Mouse (Mus musculus) midbrain, embryonic 16.5 days (tissue): ENCODE data around the gene Gpr35. TPM values are rescaled to one million over a fixed set of nuclear protein-coding genes. Genes with fewer than 3 reads are reported as not detected.

Experiments used
- ATAC-seq: fragments of 200-750 bp; cut with Nextera tagmentation; 2 replicates; pipeline ENCODE4 v1.8.0; 2017; ENCODE audit warnings: moderate TSS enrichment
- H3K27ac ChIP-seq: fragments of 300-500 bp; sonication (generic); 2 replicates; pipeline ENCODE4 v1.5.1; 2014; ENCODE audit warnings: mild to moderate bottlenecking, low read length, mixed read lengths
- H3K27me3 ChIP-seq: fragments of 300-500 bp; sonication (generic); 2 replicates; pipeline ENCODE4 v1.6.1; 2014; ENCODE audit warnings: low read depth, low read length, mixed read lengths; ENCODE audit not compliant: control insufficient read depth, insufficient read depth
- H3K36me3 ChIP-seq: fragments of 300-500 bp; sonication (generic); 2 replicates; pipeline ENCODE4 v1.6.1; 2014; ENCODE audit warnings: mild to moderate bottlenecking, low read length, moderate library complexity, mixed read lengths; ENCODE audit not compliant: control insufficient read depth, insufficient read depth
- H3K4me1 ChIP-seq: fragments of 300-500 bp; sonication (generic); 2 replicates; pipeline ENCODE4 v1.6.1; 2014; ENCODE audit warnings: mild to moderate bottlenecking, low read length, mixed read lengths; ENCODE audit not compliant: control insufficient read depth, insufficient read depth
- H3K4me2 ChIP-seq: fragments of 300-500 bp; sonication (generic); 2 replicates; pipeline ENCODE4 v1.6.1; 2014; ENCODE audit warnings: mild to moderate bottlenecking, low read length, mixed read lengths
- H3K4me3 ChIP-seq: fragments of 300-500 bp; sonication (generic); 2 replicates; pipeline ENCODE4 v1.5.1; 2014; ENCODE audit warnings: low read depth, mild to moderate bottlenecking, low read length, moderate library complexity, mixed read lengths
- H3K9ac ChIP-seq: fragments of 300-500 bp; sonication (generic); 2 replicates; pipeline ENCODE4 v1.6.1; 2014; ENCODE audit warnings: low read depth, low read length, mixed read lengths
- H3K9me3 ChIP-seq: fragments of 300-500 bp; sonication (generic); replicated peaks from 2 replicates; pipeline ENCODE4 v1.6.1; 2014; ENCODE audit warnings: mild to moderate bottlenecking, low read length, mixed read lengths; ENCODE audit not compliant: control insufficient read depth, poor library complexity, severe bottlenecking
- WGBS: fragments of 180-500 bp; shearing (Covaris S2); extraction: QIAGEN DNeasy Blood & Tissue Kit; methylation state at CpG from one replicate; pipeline ENCODE4 v1.1.7; 2014; 5-methylcytosine and 5-hydroxymethylcytosine counted together
- polyA plus RNA-seq: library from polyadenylated mRNA; unstranded; fragments of >200 nt; fragmentation: Nextera tagmentation; extraction: Ambion mirVana; gene quantifications from 2 replicates; pipeline ENCODE4 v1.2.1, GENCODE M21; 2015

Gene Gpr35
- polyA plus RNA-seq, 1 experiment from 2014 or later = 0.18 TPM

- no peaks in the 10 kb centered on the region for H3K4me1 ChIP-seq
- no peak overlapping the region for H3K4me3 ChIP-seq
- no peaks in the 10 kb centered on the region for H3K9me3 ChIP-seq
- H3K4me2 ChIP-seq = no peak overlapping the region
- peak; percentile 50 for ATAC-seq
- H3K9ac ChIP-seq = no peak overlapping the region
- no peak overlapping the region for H3K27ac ChIP-seq
- H3K27me3 ChIP-seq = no peaks in the 10 kb centered on the region
- H3K36me3 ChIP-seq = peaks cover 17% of the 10 kb centered on the region
Observed at GRCm38 (mm10) chr1:93014460-93014859, 63.8 kb downstream of the Gpr35 start.

GRCm38 (mm10) chr1:93015136-93015535, 64.5 kb downstream of the Gpr35 start:
- WGBS = 59% methylated on average over 2 of the region's 2 CpGs
- H3K36me3 ChIP-seq = peaks cover 22% of the 10 kb centered on the region
- H3K9me3 ChIP-seq = no peaks in the 10 kb centered on the region
- no peaks in the 10 kb centered on the region for H3K27me3 ChIP-seq
- no peaks in the 10 kb centered on the region for H3K4me1 ChIP-seq
- no peak overlapping the region for H3K27ac ChIP-seq
- H3K4me3 ChIP-seq = no peak overlapping the region
- H3K9ac ChIP-seq = no peak overlapping the region
- H3K4me2 ChIP-seq = no peak overlapping the region
- no peak for ATAC-seq

GRCm38 (mm10) chr1:93018716-93019115, 68.1 kb downstream of the Gpr35 start:
- ATAC-seq = no peak
- no peaks in the 10 kb centered on the region for H3K9me3 ChIP-seq
- H3K27ac ChIP-seq = no peak overlapping the region
- H3K36me3 ChIP-seq = peaks cover 45% of the 10 kb centered on the region
- no peak overlapping the region for H3K4me2 ChIP-seq
- WGBS = 91% methylated on average over 10 of the region's 10 CpGs
- no peak overlapping the region for H3K9ac ChIP-seq
- no peaks in the 10 kb centered on the region for H3K4me1 ChIP-seq
- H3K4me3 ChIP-seq = no peak overlapping the region
- no peaks in the 10 kb centered on the region for H3K27me3 ChIP-seq

DNA sequence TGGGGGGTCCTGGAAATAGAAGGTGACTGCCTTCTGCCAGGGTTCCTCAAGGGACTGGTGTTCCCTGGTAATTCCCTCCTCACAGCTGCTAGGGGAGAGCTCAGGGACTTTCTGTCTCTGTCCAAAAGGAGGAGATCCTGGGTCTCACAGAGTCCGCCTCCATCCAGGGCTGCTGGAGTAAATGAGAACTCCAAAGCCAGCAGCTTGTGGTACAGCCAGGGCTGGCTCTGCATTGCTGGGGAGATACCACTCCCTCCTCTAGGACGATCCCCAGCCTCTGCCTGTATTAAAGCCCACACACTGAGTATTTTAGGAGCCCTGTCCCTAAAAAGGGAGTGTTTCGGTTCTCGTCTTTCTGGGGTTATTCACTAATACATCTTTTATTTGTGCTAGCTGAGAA, 69.9 kb downstream of the Gpr35 start:
- Histone ChIP-seq H3K27ac (no peak overlapping the region), H3K27me3 (no peaks in the 10 kb centered on the region), H3K4me2 (no peak overlapping the region), H3K9ac (no peak overlapping the region), H3K36me3 (peaks cover 64% of the 10 kb centered on the region), H3K4me3 (no peak overlapping the region), H3K4me1 (no peaks in the 10 kb centered on the region), H3K9me3 (no peaks in the 10 kb centered on the region)
- ATAC-seq = no peak
- 79% methylated on average over 4 of the region's 4 CpGs for WGBS

DNA sequence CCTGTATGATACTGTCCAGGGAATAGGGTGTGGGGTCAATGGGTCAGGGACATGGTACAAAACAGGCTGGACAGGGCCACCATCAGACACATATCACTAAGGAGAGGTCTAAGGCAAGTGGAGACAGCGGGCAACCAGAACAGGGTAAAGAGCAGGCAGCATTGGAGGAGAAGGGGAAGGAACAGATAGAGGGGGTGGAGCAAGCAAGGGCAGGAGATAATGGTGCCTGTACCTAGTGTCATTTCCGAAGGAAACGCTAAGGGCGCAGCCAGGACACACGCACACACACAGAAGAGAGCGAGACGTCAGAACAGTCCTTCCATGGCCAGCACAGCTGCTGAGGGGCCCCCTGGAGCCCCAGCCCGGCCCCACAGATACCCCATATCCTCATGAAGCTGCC, 75.9 kb downstream of the Gpr35 start:
- H3K27me3 ChIP-seq = no peaks in the 10 kb centered on the region
- no peaks in the 10 kb centered on the region for H3K4me1 ChIP-seq
- H3K4me2 ChIP-seq = no peak overlapping the region
- ATAC-seq = no peak
- no peaks in the 10 kb centered on the region for H3K9me3 ChIP-seq
- no peak overlapping the region for H3K4me3 ChIP-seq
- WGBS = 95% methylated on average over 8 of the region's 8 CpGs
- no peak overlapping the region for H3K9ac ChIP-seq
- H3K27ac ChIP-seq = no peak overlapping the region
- peaks cover 63% of the 10 kb centered on the region for H3K36me3 ChIP-seq

DNA sequence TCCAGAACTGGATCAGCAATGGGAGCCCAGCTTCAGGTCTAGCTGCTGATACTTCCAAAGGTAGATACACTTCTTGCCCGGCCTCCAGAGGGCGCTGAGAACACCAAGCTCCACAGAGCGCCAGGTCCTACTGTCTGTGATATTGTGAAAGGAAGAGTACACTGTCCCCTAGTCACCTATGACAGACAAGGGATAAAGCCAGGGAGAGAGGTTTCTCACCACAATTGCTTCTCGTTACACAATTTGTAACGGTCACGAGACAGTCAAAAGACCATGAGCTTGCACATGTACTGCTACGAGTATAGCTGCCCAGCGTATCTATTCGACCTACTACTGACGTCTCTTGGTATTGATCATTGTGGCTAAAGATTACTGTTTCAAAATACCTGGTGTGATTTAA, 78.7 kb downstream of the Gpr35 start:
- H3K27ac ChIP-seq = no peak overlapping the region
- H3K9me3 ChIP-seq = no peaks in the 10 kb centered on the region
- no peaks in the 10 kb centered on the region for H3K27me3 ChIP-seq
- 97% methylated on average over 10 of the region's 10 CpGs for WGBS
- H3K36me3 ChIP-seq = peaks cover 52% of the 10 kb centered on the region
- no peaks in the 10 kb centered on the region for H3K4me1 ChIP-seq
- H3K4me3 ChIP-seq = no peak overlapping the region
- no peak overlapping the region for H3K9ac ChIP-seq
- no peak for ATAC-seq
- no peak overlapping the region for H3K4me2 ChIP-seq

GRCm38 (mm10) chr1:93030060-93030459, 79.4 kb downstream of the Gpr35 start:
- ATAC-seq = no peak

DNA sequence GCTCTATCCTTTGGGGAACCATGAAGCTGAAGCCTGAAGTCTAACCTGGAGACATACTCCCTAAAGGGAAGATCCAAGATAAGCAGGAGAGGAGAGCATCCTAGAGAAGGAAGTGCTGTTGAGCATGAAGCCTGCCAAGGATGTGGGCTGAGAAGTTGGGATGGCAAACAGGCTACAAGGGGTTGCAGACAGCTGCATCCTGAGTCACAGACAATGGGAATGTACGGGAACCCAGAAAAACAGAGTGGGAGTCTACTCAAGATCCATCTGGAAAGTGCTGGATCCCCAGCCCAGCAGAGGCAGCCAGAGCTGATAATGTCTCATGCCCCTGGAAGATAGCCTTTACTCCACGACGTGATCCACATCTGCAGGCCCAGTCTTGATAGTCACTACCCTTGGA, 80.5 kb downstream of the Gpr35 start:
- Histone ChIP-seq H3K36me3 (peaks cover 53% of the 10 kb centered on the region), H3K9me3 (no peaks in the 10 kb centered on the region), H3K4me2 (no peak overlapping the region), H3K4me3 (no peak overlapping the region), H3K27me3 (no peaks in the 10 kb centered on the region), H3K27ac (no peak overlapping the region), H3K9ac (no peak overlapping the region), H3K4me1 (no peaks in the 10 kb centered on the region)
- WGBS = 97% methylated on average over 3 of the region's 3 CpGs
- no peak for ATAC-seq

More at GRCm38 (mm10) chr1:93030060-93030459, 79.4 kb downstream of the Gpr35 start:
- Histone ChIP-seq H3K4me1 (no peaks in the 10 kb centered on the region), H3K9ac (no peak overlapping the region), H3K36me3 (peaks cover 52% of the 10 kb centered on the region), H3K9me3 (no peaks in the 10 kb centered on the region), H3K4me2 (no peak overlapping the region), H3K4me3 (no peak overlapping the region), H3K27me3 (no peaks in the 10 kb centered on the region), H3K27ac (no peak overlapping the region)
- 80% methylated on average over 2 of the region's 2 CpGs for WGBS

DNA sequence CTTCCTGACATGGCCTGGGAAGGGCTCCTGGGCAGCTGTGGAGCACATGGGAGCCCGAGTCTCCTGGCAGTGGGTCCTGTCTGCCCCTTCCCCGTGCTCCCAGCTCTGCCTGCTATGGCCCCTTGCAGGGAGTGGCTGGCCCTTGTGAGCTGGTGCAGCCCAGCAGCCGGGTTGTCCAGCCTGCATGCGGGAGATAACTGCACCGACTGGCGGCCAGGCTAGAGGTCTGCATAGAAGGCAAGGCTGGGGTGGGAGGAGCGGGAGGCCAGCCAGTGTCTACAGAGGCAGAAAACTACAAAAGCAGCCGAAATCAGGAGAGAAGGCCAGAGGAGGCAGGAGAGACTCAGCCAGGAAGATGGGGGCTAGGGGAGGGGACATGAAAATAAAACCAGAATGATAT, 83.3 kb downstream of the Gpr35 start:
- Histone ChIP-seq H3K27me3 (no peaks in the 10 kb centered on the region), H3K4me3 (no peak overlapping the region), H3K9ac (no peak overlapping the region), H3K27ac (no peak overlapping the region), H3K9me3 (no peaks in the 10 kb centered on the region), H3K4me2 (no peak overlapping the region), H3K36me3 (peaks cover 66% of the 10 kb centered on the region), H3K4me1 (no peaks in the 10 kb centered on the region)
- WGBS = 57% methylated on average over 6 of the region's 8 CpGs
- ATAC-seq = no peak

DNA sequence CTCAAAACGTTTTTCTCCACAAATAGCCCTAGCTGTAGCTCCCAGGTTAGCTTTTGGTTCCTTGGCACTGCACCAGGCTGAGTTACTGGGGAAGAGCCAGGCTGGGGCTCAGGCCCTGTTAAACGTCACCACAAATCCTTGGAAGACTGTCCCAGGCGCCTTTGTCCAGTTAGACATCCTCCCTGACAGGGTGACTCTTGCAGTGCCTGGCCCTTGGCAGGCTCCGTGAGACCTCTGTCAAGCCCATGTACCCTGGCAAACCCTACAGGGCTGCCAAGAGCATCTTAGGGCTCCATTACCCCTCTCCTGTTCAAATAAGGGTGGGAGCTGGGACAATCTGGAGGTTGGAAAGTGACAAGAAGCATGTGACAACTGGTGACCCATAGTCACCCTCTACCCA, 85.3 kb downstream of the Gpr35 start:
- no peak for ATAC-seq
- no peak overlapping the region for H3K27ac ChIP-seq
- H3K4me2 ChIP-seq = no peak overlapping the region

More for the DNA sequence above, 85.3 kb downstream of the Gpr35 start:
- Histone ChIP-seq H3K9me3 (no peaks in the 10 kb centered on the region), H3K4me1 (no peaks in the 10 kb centered on the region), H3K4me3 (no peak overlapping the region), H3K27me3 (no peaks in the 10 kb centered on the region), H3K36me3 (peaks cover 79% of the 10 kb centered on the region), H3K9ac (no peak overlapping the region)
- WGBS = 70% methylated on average over 4 of the region's 4 CpGs
